Mouse (Mus musculus): ENCODE measurements around the gene Nav3.

DNA sequence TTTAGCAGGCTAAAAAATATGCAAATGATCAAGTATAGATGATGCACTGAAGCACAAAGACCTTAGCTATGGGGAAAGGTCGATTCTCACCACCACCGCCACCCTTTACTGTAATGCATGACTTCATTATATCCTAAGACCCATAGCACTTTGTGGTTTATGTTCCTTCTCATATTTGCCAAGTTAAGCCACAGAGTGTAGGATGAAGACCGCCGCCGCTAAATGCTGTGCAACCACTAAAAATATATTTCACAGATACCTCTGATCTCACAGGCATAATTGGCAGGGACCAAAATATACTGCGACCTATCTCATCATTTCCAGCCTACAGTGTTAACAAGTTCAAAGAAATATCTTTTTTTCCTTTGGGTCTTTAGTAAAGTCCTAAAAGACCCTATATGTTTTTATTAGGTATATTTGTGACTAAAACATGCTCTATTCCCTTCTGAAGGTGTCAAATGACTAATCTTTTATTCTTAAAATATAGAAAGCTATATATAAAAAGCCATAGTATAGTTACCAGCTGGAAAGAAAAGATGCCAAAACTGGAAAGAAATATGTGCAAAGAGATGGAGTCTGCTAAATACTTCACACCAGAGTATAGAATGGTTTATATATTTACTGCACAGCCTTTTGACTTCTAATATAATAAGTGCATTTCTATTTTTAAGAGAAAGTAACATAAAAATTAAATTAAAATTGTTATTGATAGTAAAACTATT, 69.4 kb downstream of the Nav3 start:
- no peak for TF ChIP-seq POLR2A (IDR thresholded peaks at IDR 0.05; ENCODE audit: control insufficient read depth in 1 of 2, insufficient read depth in 1 of 2, low read depth in 1 of 2, low read length in 2 of 2, poor library complexity in 1 of 2)
- TF ChIP-seq GABPA (IDR thresholded peaks at IDR 0.05; ENCODE audit: low read depth, low read length) = no peak
- TF ChIP-seq HCFC1 (IDR thresholded peaks at IDR 0.05; ENCODE audit: low read depth, low read length) = no peak
- TF ChIP-seq CTCF (IDR thresholded peaks at IDR 0.05 in 2 of 3, conservative IDR thresholded peaks at IDR 0.05 in 1 of 3; ENCODE audit: control insufficient read depth in 1 of 3, insufficient read depth in 1 of 3, low read depth in 2 of 3, low read length in 3 of 3, poor library complexity in 1 of 3, severe bottlenecking in 1 of 3) = no peak
- no peak for TF ChIP-seq TCF12 (IDR thresholded peaks at IDR 0.05; ENCODE audit: low read depth, low read length)
- TF ChIP-seq ZNF384 (IDR thresholded peaks at IDR 0.05; ENCODE audit: low read depth, low read length) = no peak
- TF ChIP-seq BHLHE40 (IDR thresholded peaks at IDR 0.05; ENCODE audit: borderline replicate concordance, low read depth, low read length) = no peak
- no peak for TF ChIP-seq GATA1 (IDR thresholded peaks at IDR 0.05; ENCODE audit: low read depth, low read length)
- no peak for TF ChIP-seq MEF2A (IDR thresholded peaks at IDR 0.05; ENCODE audit: extremely low read depth, insufficient replicate concordance, low read depth, low read length, poor library complexity, severe bottlenecking)
- no peak for TF ChIP-seq CHD2 (IDR thresholded peaks at IDR 0.05; ENCODE audit: low read length)

Measured in MEL (cell line).